Comparison of ENCODE assay signal across 20 mouse cellular contexts in genomic region chr14:46671482-46672225, GRCm38 (mm10).
"Had no signal": no experiment of that assay in that cellular context is flagged by ENCODE, and none has a peak within 500 bp of the region (broad histone marks: within the 10 kb centered on the region; RNA-seq: fewer than 3 reads in every experiment).

No protein-coding gene starts in this region.

- H3K27me3 ChIP-seq: lung, embryonic 15.5 days; megakaryocyte, embryonic 14.5 days; midbrain, embryonic 13.5 days; midbrain, embryonic 15.5 days; neural tube, embryonic 13.5 days; neural tube, embryonic 15.5 days had no signal

- H3K36me3 ChIP-seq: lung, embryonic 15.5 days; midbrain, embryonic 13.5 days; midbrain, embryonic 15.5 days; neural tube, embryonic 13.5 days; neural tube, embryonic 15.5 days had no signal

- H3K4me2 ChIP-seq: lung, embryonic 15.5 days; midbrain, embryonic 11.5 days; midbrain, embryonic 13.5 days; midbrain, embryonic 15.5 days; neural tube, embryonic 13.5 days; neural tube, embryonic 15.5 days had no signal

- DNase-seq: lung, adult 2 months; lung, postnatal 14 days; lung, postnatal 36 days; retina, postnatal 1 day; right cerebral cortex, adult 18-20 months; right cerebral cortex, postnatal 25 days; right cerebral cortex, postnatal 4 days; spleen, adult 18-20 months; thymus, adult 18-20 months; thymus, postnatal 14 days; thymus, postnatal 36 days had no signal

- H3K9me3 ChIP-seq: lung, embryonic 15.5 days; midbrain, embryonic 13.5 days; midbrain, embryonic 15.5 days; neural tube, embryonic 13.5 days; neural tube, embryonic 15.5 days had no signal

- H3K27ac ChIP-seq: lung, embryonic 15.5 days; macrophage; midbrain, embryonic 13.5 days; midbrain, embryonic 15.5 days; neural tube, embryonic 13.5 days; neural tube, embryonic 15.5 days had no signal

- H3K9ac ChIP-seq: lung, embryonic 15.5 days; midbrain, embryonic 13.5 days; midbrain, embryonic 15.5 days; neural tube, embryonic 13.5 days; neural tube, embryonic 15.5 days had no signal

- H3K4me3 ChIP-seq: lung, embryonic 15.5 days; megakaryocyte, embryonic 14.5 days; midbrain, embryonic 13.5 days; midbrain, embryonic 15.5 days; neural tube, embryonic 13.5 days; neural tube, embryonic 15.5 days had no signal

- ATAC-seq: lung, postnatal 0 days; midbrain, embryonic 13.5 days; midbrain, embryonic 15.5 days had no signal

- H3K4me1 ChIP-seq: lung, embryonic 15.5 days; megakaryocyte, embryonic 14.5 days; midbrain, embryonic 13.5 days; midbrain, embryonic 15.5 days; neural tube, embryonic 13.5 days; neural tube, embryonic 15.5 days had no signal
